Mouse (Mus musculus) MEL (cell line): ENCODE measurements around the gene Efna4. TPM values are rescaled to one million over a fixed set of nuclear protein-coding genes. Genes with fewer than 3 reads are reported as not detected.

Experiments used
- DNase-seq: peaks from one replicate; pipeline ENCODE4 v3.0.0; 2011; ENCODE audit warnings: low read depth, low spot score
- H3K27ac ChIP-seq: 2 replicates; pipeline ENCODE4 v1.5.1; 2012; ENCODE audit warnings: low read depth, mild to moderate bottlenecking, control low read depth, low read length, moderate library complexity; ENCODE audit not compliant: control insufficient read depth
- H3K27me3 ChIP-seq, 2 experiments: fragments of 150-350 bp in 1 of 2; sonication (generic) in 1 of 2; 2 replicates each; pipeline ENCODE4 v1.6.1; 2012; ENCODE audit warnings: low read length in 2 of 2, mild to moderate bottlenecking in 2 of 2, improper control_type of control experiment in 1 of 2, moderate library complexity in 1 of 2; ENCODE audit not compliant: insufficient read depth in 2 of 2, control insufficient read depth in 1 of 2
- H3K36me3 ChIP-seq, 2 experiments: 2 replicates each; pipeline ENCODE4 v1.6.1; 2012 to 2014; ENCODE audit warnings: low read length in 2 of 2, improper control_type of control experiment in 1 of 2, inconsistent platforms in 1 of 2, mild to moderate bottlenecking in 1 of 2; ENCODE audit not compliant: insufficient read depth in 2 of 2, control insufficient read depth in 1 of 2
- H3K4me1 ChIP-seq, 2 experiments: fragments of 150-350 bp in 1 of 2; sonication (generic) in 1 of 2; 2 replicates each; pipeline ENCODE4 v1.6.1; 2012; ENCODE audit warnings: low read length in 2 of 2, improper control_type of control experiment in 1 of 2, mild to moderate bottlenecking in 1 of 2; ENCODE audit not compliant: insufficient read depth in 2 of 2, control insufficient read depth in 1 of 2
- H3K4me3 ChIP-seq, 2 experiments: fragments of 150-350 bp in 1 of 2; sonication (generic) in 1 of 2; 2 replicates each; pipeline ENCODE4 v1.5.1; 2012; ENCODE audit warnings: low read depth in 2 of 2, low read length in 2 of 2, mild to moderate bottlenecking in 2 of 2, moderate library complexity in 2 of 2, control low read depth in 1 of 2, improper control_type of control experiment in 1 of 2; ENCODE audit not compliant: control insufficient read depth in 1 of 2, insufficient read depth in 1 of 2
- H3K79me2 ChIP-seq: 2 replicates; pipeline ENCODE4 v1.6.1; 2012; ENCODE audit warnings: mild to moderate bottlenecking, low read length, moderate library complexity; ENCODE audit not compliant: control insufficient read depth, poor library complexity, insufficient read depth
- H3K9ac ChIP-seq: 2 replicates; pipeline ENCODE4 v1.6.1; 2012; ENCODE audit warnings: low read depth, mild to moderate bottlenecking, control low read depth, low read length, moderate library complexity; ENCODE audit not compliant: control insufficient read depth, poor library complexity, severe bottlenecking
- H3K9me3 ChIP-seq: fragments of 150-350 bp; sonication (generic); replicated peaks from 2 replicates; pipeline ENCODE4 v1.6.1; 2012; ENCODE audit warnings: mild to moderate bottlenecking, low read length, improper control_type of control experiment, moderate library complexity; ENCODE audit not compliant: insufficient read depth
- BHLHE40 ChIP-seq: IDR thresholded peaks from 2 replicates; pipeline ENCODE4 v1.6.1; 2012; ENCODE audit warnings: low read depth, mild to moderate bottlenecking, inconsistent platforms, low read length, improper control_type of control experiment, borderline replicate concordance
- CHD2 ChIP-seq: IDR thresholded peaks from 2 replicates; pipeline ENCODE4 v1.6.1; 2011; ENCODE audit warnings: low read length, improper control_type of control experiment
- CTCF ChIP-seq, 3 experiments: IDR thresholded peaks in 2 of 3; conservative IDR thresholded peaks in 1 of 3; 2 replicates each; pipeline ENCODE4 v1.5.1; 2011 to 2012; ENCODE audit warnings: low read length in 3 of 3, low read depth in 2 of 3, mild to moderate bottlenecking in 2 of 3, improper control_type of control experiment in 1 of 3, inconsistent platforms in 1 of 3, mixed read lengths in 1 of 3, moderate library complexity in 1 of 3; ENCODE audit not compliant: control insufficient read depth in 1 of 3, insufficient read depth in 1 of 3, poor library complexity in 1 of 3, severe bottlenecking in 1 of 3
- EP300 ChIP-seq, 2 experiments: IDR thresholded peaks; 2 replicates each; pipeline ENCODE4 v1.6.1; 2011; ENCODE audit warnings: improper control_type of control experiment in 2 of 2, low read length in 2 of 2, low read depth in 1 of 2, mild to moderate bottlenecking in 1 of 2
- GABPA ChIP-seq: IDR thresholded peaks from 2 replicates; pipeline ENCODE4 v1.6.1; 2012; ENCODE audit warnings: low read depth, mild to moderate bottlenecking, inconsistent platforms, low read length, improper control_type of control experiment, moderate library complexity
- GATA1 ChIP-seq: IDR thresholded peaks from 2 replicates; pipeline ENCODE4 v1.6.1; 2011; ENCODE audit warnings: low read depth, low read length, improper control_type of control experiment
- JUND ChIP-seq: IDR thresholded peaks from 2 replicates; pipeline ENCODE4 v1.6.1; 2011; ENCODE audit warnings: low read depth, mild to moderate bottlenecking, improper control_type of control experiment, low read length
- MAX ChIP-seq: IDR thresholded peaks from 2 replicates; pipeline ENCODE4 v1.6.1; 2011; ENCODE audit warnings: low read length, improper control_type of control experiment
- MAZ ChIP-seq: IDR thresholded peaks from 2 replicates; pipeline ENCODE4 v1.6.1; 2012; ENCODE audit warnings: low read depth, mild to moderate bottlenecking, inconsistent platforms, low read length, improper control_type of control experiment
- MEF2A ChIP-seq: IDR thresholded peaks from 2 replicates; pipeline ENCODE4 v1.6.1; 2014; ENCODE audit warnings: low read depth, mild to moderate bottlenecking, inconsistent platforms, low read length, improper control_type of control experiment; ENCODE audit not compliant: poor library complexity, insufficient replicate concordance, severe bottlenecking; ENCODE audit errors: extremely low read depth
- MXI1 ChIP-seq: IDR thresholded peaks from 2 replicates; pipeline ENCODE4 v1.6.1; 2011; ENCODE audit warnings: mild to moderate bottlenecking, low read depth, low read length, improper control_type of control experiment
- MYB ChIP-seq: IDR thresholded peaks from 2 replicates; pipeline ENCODE4 v1.6.1; 2011; ENCODE audit warnings: mild to moderate bottlenecking, low read depth, low read length, improper control_type of control experiment
- MYC ChIP-seq: IDR thresholded peaks from 2 replicates; pipeline ENCODE4 v1.6.1; 2011; ENCODE audit warnings: low read depth, mild to moderate bottlenecking, low read length, improper control_type of control experiment, moderate library complexity
- NELFE ChIP-seq: IDR thresholded peaks from 2 replicates; pipeline ENCODE4 v1.6.1; 2011; ENCODE audit warnings: low read depth, low read length, improper control_type of control experiment
- NRF1 ChIP-seq: IDR thresholded peaks from 2 replicates; pipeline ENCODE4 v1.6.1; 2014; ENCODE audit warnings: low read depth, mild to moderate bottlenecking, inconsistent platforms, low read length, improper control_type of control experiment, moderate library complexity; ENCODE audit not compliant: poor library complexity, insufficient read depth, severe bottlenecking
- POLR2A ChIP-seq, 2 experiments: IDR thresholded peaks; 2 replicates each; pipeline ENCODE4 v1.6.1; 2011 to 2012; ENCODE audit warnings: low read length in 2 of 2, mild to moderate bottlenecking in 2 of 2, control low read depth in 1 of 2, improper control_type of control experiment in 1 of 2, low read depth in 1 of 2, moderate library complexity in 1 of 2; ENCODE audit not compliant: control insufficient read depth in 1 of 2, insufficient read depth in 1 of 2, poor library complexity in 1 of 2
- POLR2AphosphoS5 ChIP-seq: IDR thresholded peaks from 2 replicates; pipeline ENCODE4 v1.6.1; 2012; ENCODE audit warnings: low read depth, borderline replicate concordance, mild to moderate bottlenecking, inconsistent platforms, low read length, moderate library complexity, mixed read lengths
- RAD21 ChIP-seq: IDR thresholded peaks from 2 replicates; pipeline ENCODE4 v1.6.1; 2011; ENCODE audit warnings: mild to moderate bottlenecking, low read depth, low read length, improper control_type of control experiment
- RCOR1 ChIP-seq: IDR thresholded peaks from 2 replicates; pipeline ENCODE4 v1.6.1; 2012; ENCODE audit warnings: low read depth, mild to moderate bottlenecking, inconsistent platforms, low read length, improper control_type of control experiment
- SMC3 ChIP-seq: IDR thresholded peaks from 2 replicates; pipeline ENCODE4 v1.6.1; 2011; ENCODE audit warnings: low read depth, low read length, improper control_type of control experiment
- TAL1 ChIP-seq: IDR thresholded peaks from 2 replicates; pipeline ENCODE4 v1.6.1; 2012; ENCODE audit warnings: mild to moderate bottlenecking, inconsistent platforms, low read length, moderate library complexity, mixed read lengths
- TCF12 ChIP-seq: IDR thresholded peaks from 2 replicates; pipeline ENCODE4 v1.6.1; 2014; ENCODE audit warnings: low read depth, mild to moderate bottlenecking, inconsistent platforms, low read length, improper control_type of control experiment, moderate library complexity
- ZC3H11A ChIP-seq: IDR thresholded peaks from 2 replicates; pipeline ENCODE4 v1.6.1; 2012; ENCODE audit warnings: low read depth, mild to moderate bottlenecking, inconsistent platforms, low read length, improper control_type of control experiment
- ZKSCAN1 ChIP-seq: IDR thresholded peaks from 2 replicates; pipeline ENCODE4 v1.6.1; 2012; ENCODE audit warnings: low read depth, mild to moderate bottlenecking, inconsistent platforms, low read length, improper control_type of control experiment, moderate library complexity
- ZMIZ1 ChIP-seq: IDR thresholded peaks from 2 replicates; pipeline ENCODE4 v1.6.1; 2012; ENCODE audit warnings: low read depth, mild to moderate bottlenecking, inconsistent platforms, low read length, improper control_type of control experiment, moderate library complexity
- ZNF384 ChIP-seq: IDR thresholded peaks from 2 replicates; pipeline ENCODE4 v1.6.1; 2012; ENCODE audit warnings: low read depth, mild to moderate bottlenecking, inconsistent platforms, low read length, improper control_type of control experiment
- polyA plus RNA-seq, 2 experiments: library from polyadenylated mRNA; stranded (reverse) in 1 of 2; unstranded in 1 of 2; fragments of >175 nt in 1 of 2; fragments of >200 nt in 1 of 2; gene quantifications; 2 replicates each; pipeline versions ENCODE4 v1.2.1 to v1.2.4; 2012; ENCODE audit warnings: low replicate concordance in 2 of 2, low read depth in 1 of 2; ENCODE audit not compliant: insufficient read length in 2 of 2, insufficient read depth in 1 of 2, missing spikeins in 1 of 2
- total RNA-seq: library from RNA; depleted of rRNA; stranded (reverse); fragments of 300-350 nt; gene quantifications from 2 replicates; pipeline ENCODE4 v1.2.3, GENCODE M21; 2012

Gene Efna4
- total and polyA plus RNA-seq, 3 experiments: 1.9 to 4.5 TPM; not detected in 1

DNA sequence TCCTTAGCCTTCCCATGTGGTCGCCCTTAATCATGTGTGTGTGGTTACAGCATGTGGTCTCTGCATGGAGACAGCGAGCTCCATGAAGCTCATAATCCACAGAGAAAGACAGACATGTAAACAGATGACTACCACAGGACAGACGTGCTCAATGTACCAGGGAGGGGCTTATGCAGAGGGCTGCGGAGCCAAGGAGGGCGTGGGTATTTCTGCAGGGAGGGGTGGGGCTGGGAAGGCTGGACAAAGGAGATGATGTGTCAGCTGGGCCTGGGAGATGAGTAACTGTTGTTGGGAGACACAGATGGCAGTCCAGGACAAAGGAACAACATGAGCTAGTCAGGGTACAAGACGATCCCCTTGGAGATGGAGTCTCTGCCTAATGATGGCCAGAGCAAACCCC is 21.8 kb upstream of the Efna4 start:
- Histone ChIP-seq H3K9me3 (no peaks in the 10 kb centered on the region), H3K9ac (no peak overlapping the region), H3K4me1 (peaks cover 0 to 13% of the 10 kb centered on the region in 2 experiments; a peak in 2 of 4 replicates), H3K27ac (no peak overlapping the region), H3K4me3 (no peak overlapping the region), H3K79me2 (no peaks in the 10 kb centered on the region), H3K27me3 (peaks cover 0 to 4% of the 10 kb centered on the region in 2 experiments; a peak in 2 of 4 replicates), H3K36me3 (peaks cover 0 to 5% of the 10 kb centered on the region in 2 experiments; a peak in 2 of 4 replicates)
- no peak for DNase-seq
- TF ChIP-seq RCOR1 (no peak), CHD2 (no peak), SMC3 (no peak), ZMIZ1 (no peak), RAD21 (no peak), MXI1 (no peak), GATA1 (no peak), TCF12 (no peak), NELFE (no peak), MYC (no peak), GABPA (no peak), CTCF (IDR thresholded peaks at IDR 0.05 in 2 of 3, conservative IDR thresholded peaks at IDR 0.05 in 1 of 3; ENCODE audit: control insufficient read depth in 1 of 3, insufficient read depth in 1 of 3, low read depth in 2 of 3, low read length in 3 of 3, poor library complexity in 1 of 3, severe bottlenecking in 1 of 3) (no peak), TAL1 (no peak), ZNF384 (no peak), EP300 (IDR thresholded peaks at IDR 0.05; ENCODE audit: low read depth in 1 of 2, low read length in 2 of 2) (no peak), MAX (no peak), MEF2A (no peak), NRF1 (no peak), MAZ (no peak)

DNA sequence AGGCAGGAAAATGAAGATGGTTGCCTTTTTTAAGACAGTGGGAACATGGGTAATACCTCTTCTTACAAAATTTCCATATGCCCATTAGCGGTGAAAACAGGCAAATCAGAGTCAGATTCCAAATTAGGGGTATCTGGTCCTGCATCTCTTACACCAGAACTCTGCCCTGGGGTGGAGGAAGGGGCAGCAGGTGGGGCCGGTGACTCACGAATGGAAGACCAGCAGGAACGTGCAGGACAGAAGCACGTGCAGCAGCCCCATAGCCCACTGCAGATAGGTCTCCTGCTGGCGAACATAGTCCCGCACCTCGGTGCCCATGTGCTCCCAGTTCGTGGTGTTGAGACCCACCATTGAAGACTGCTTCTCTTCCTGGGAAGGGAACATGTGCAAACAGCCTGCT is 18.2 kb upstream of the Efna4 start:
- TF ChIP-seq POLR2AphosphoS5: no peak
- no peak for TF ChIP-seq NRF1
- TF ChIP-seq BHLHE40: no peak
- no peak for TF ChIP-seq CTCF (IDR thresholded peaks at IDR 0.05 in 2 of 3, conservative IDR thresholded peaks at IDR 0.05 in 1 of 3; ENCODE audit: control insufficient read depth in 1 of 3, insufficient read depth in 1 of 3, low read depth in 2 of 3, low read length in 3 of 3, poor library complexity in 1 of 3, severe bottlenecking in 1 of 3)
- no peak for TF ChIP-seq ZKSCAN1
- TF ChIP-seq RAD21: no peak
- TF ChIP-seq TCF12: no peak
- no peak for TF ChIP-seq POLR2A (IDR thresholded peaks at IDR 0.05; ENCODE audit: control insufficient read depth in 1 of 2, insufficient read depth in 1 of 2, low read depth in 1 of 2, low read length in 2 of 2, poor library complexity in 1 of 2)
- TF ChIP-seq GABPA: no peak
- TF ChIP-seq ZC3H11A: no peak
- no peak for TF ChIP-seq MYB
- no peak for TF ChIP-seq MEF2A
- no peak for TF ChIP-seq JUND
- no peak for TF ChIP-seq MXI1
- no peak for TF ChIP-seq RCOR1
- H3K9ac ChIP-seq: no peak overlapping the region
- no peak overlapping the region for H3K4me3 ChIP-seq
- H3K4me1 ChIP-seq: peaks cover 0 to 19% of the 10 kb centered on the region in 2 experiments; a peak in 2 of 4 replicates
- H3K27me3 ChIP-seq: no peaks in the 10 kb centered on the region; a peak in 1 of 4 replicates
- H3K27ac ChIP-seq: no peak overlapping the region
- H3K36me3 ChIP-seq: peaks cover 0 to 5% of the 10 kb centered on the region in 2 experiments; a peak in 2 of 4 replicates
- H3K79me2 ChIP-seq: no peaks in the 10 kb centered on the region
- no peak for DNase-seq
- H3K9me3 ChIP-seq: no peaks in the 10 kb centered on the region
